Mouse (Mus musculus) thymus, adult 2 months (tissue): Measurements from ENCODE around the gene Lhfp.

Experiments used
- CTCF ChIP-seq: fragments of 200-500 bp; IDR thresholded peaks from 2 replicates; pipeline ENCODE4 v1.5.1; 2012; ENCODE audit warnings: mild to moderate bottlenecking, control low read depth, low read length, moderate library complexity, borderline replicate concordance; ENCODE audit not compliant: control insufficient read depth, poor library complexity, insufficient read depth; ENCODE audit errors: extremely low read depth
- POLR2A ChIP-seq: fragments of 200-500 bp; IDR thresholded peaks from 2 replicates; pipeline ENCODE4 v1.6.1; 2012; ENCODE audit warnings: mild to moderate bottlenecking, low read length, control low read depth, moderate library complexity; ENCODE audit not compliant: control insufficient read depth, poor library complexity, insufficient read depth; ENCODE audit errors: extremely low read depth

GRCm38 (mm10) chr3:52999016-52999744 lies 42.1 kb upstream of the Lhfp start:
- TF ChIP-seq POLR2A: no peak
- no peak for TF ChIP-seq CTCF
